Mouse (Mus musculus) CH12.LX (cell line): ENCODE data around the gene Lrch1. TPM values are rescaled to one million over a fixed set of nuclear protein-coding genes. Genes with fewer than 3 reads are reported as not detected.

Experiments used
- DNase-seq: peaks from one replicate; pipeline ENCODE4 v3.0.0-alpha.2; 2013; ENCODE audit errors: extremely low read depth
- H3K27ac ChIP-seq: 2 replicates; pipeline ENCODE4 v1.5.1; 2012; ENCODE audit warnings: low read depth, mild to moderate bottlenecking, control low read depth, moderate library complexity; ENCODE audit not compliant: insufficient read depth
- H3K27me3 ChIP-seq: replicated peaks from 2 replicates; pipeline ENCODE3; 2012; ENCODE audit warnings: inconsistent platforms
- H3K36me3 ChIP-seq, 2 experiments: replicated peaks in 1 of 2; 2 replicates each; pipeline versions ENCODE3 to v1.6.1; 2012; ENCODE audit warnings: inconsistent platforms in 1 of 2, low read length in 1 of 2, mild to moderate bottlenecking in 1 of 2, mixed read lengths in 1 of 2, moderate library complexity in 1 of 2; ENCODE audit not compliant: control insufficient read depth in 1 of 2, insufficient read depth in 1 of 2
- H3K4me1 ChIP-seq, 2 experiments: 2 replicates each; pipeline ENCODE4 v1.6.1; 2012; ENCODE audit warnings: inconsistent platforms in 1 of 2, moderate library complexity in 1 of 2; ENCODE audit not compliant: insufficient read depth in 2 of 2, control insufficient read depth in 1 of 2
- H3K4me2 ChIP-seq: 2 replicates; pipeline ENCODE4 v1.6.1; 2012; ENCODE audit warnings: low read depth, mild to moderate bottlenecking, control low read depth; ENCODE audit not compliant: poor library complexity, insufficient read depth, severe bottlenecking
- H3K4me3 ChIP-seq, 3 experiments: fragments of 150-350 bp in 1 of 3; sonication (generic) in 1 of 3; replicated peaks in 1 of 3; 2 replicates each; pipeline versions ENCODE3 to v1.5.1; 2011 to 2012; ENCODE audit warnings: low read depth in 2 of 3, low read length in 2 of 3, mild to moderate bottlenecking in 2 of 3, moderate library complexity in 2 of 3, control low read depth in 1 of 3, improper control_type of control experiment in 1 of 3, inconsistent platforms in 1 of 3, mixed read lengths in 1 of 3; ENCODE audit not compliant: poor library complexity in 1 of 3
- H3K79me2 ChIP-seq: replicated peaks from 2 replicates; pipeline ENCODE4 v1.6.1; 2012; ENCODE audit warnings: mild to moderate bottlenecking, moderate library complexity; ENCODE audit not compliant: control insufficient read depth, poor library complexity, insufficient read depth, severe bottlenecking; ENCODE audit errors: extremely low read depth
- H3K9ac ChIP-seq: 2 replicates; pipeline ENCODE4 v1.6.1; 2012; ENCODE audit warnings: low read depth, mild to moderate bottlenecking, control low read depth, moderate library complexity; ENCODE audit not compliant: insufficient read depth
- H3K9me3 ChIP-seq: replicated peaks from 2 replicates; pipeline ENCODE3; 2012; ENCODE audit warnings: low read length, inconsistent platforms, mixed read lengths
- BHLHE40 ChIP-seq: IDR thresholded peaks from 2 replicates; pipeline ENCODE4 v1.6.1; 2011; ENCODE audit warnings: mild to moderate bottlenecking, low read depth, low read length, improper control_type of control experiment
- CHD2 ChIP-seq: IDR thresholded peaks from 2 replicates; pipeline ENCODE4 v1.6.1; 2011; ENCODE audit warnings: low read length, improper control_type of control experiment
- E2F4 ChIP-seq: IDR thresholded peaks from 2 replicates; pipeline ENCODE4 v1.6.1; 2011; ENCODE audit warnings: low read depth, low read length, improper control_type of control experiment; ENCODE audit not compliant: insufficient replicate concordance
- ELF1 ChIP-seq: IDR thresholded peaks from 2 replicates; pipeline ENCODE4 v1.6.1; 2014; ENCODE audit warnings: low read depth, mild to moderate bottlenecking, inconsistent platforms, low read length, improper control_type of control experiment
- EP300 ChIP-seq: IDR thresholded peaks from 2 replicates; pipeline ENCODE4 v1.6.1; 2011; ENCODE audit warnings: low read length, improper control_type of control experiment
- ETS1 ChIP-seq: conservative IDR thresholded peaks from 2 replicates; pipeline ENCODE4 v1.6.1; 2012; ENCODE audit warnings: low read depth, mild to moderate bottlenecking, inconsistent platforms, low read length, improper control_type of control experiment, moderate library complexity
- GABPA ChIP-seq: IDR thresholded peaks from 2 replicates; pipeline ENCODE4 v1.6.1; 2012; ENCODE audit warnings: low read depth, low read length, improper control_type of control experiment, inconsistent platforms; ENCODE audit not compliant: insufficient replicate concordance
- HCFC1 ChIP-seq: IDR thresholded peaks from 2 replicates; pipeline ENCODE4 v1.6.1; 2012; ENCODE audit warnings: low read depth, mild to moderate bottlenecking, inconsistent platforms, low read length, improper control_type of control experiment
- IRF4 ChIP-seq: IDR thresholded peaks from 2 replicates; pipeline ENCODE4 v1.6.1; 2014; ENCODE audit warnings: low read depth, mild to moderate bottlenecking, inconsistent platforms, low read length, improper control_type of control experiment
- JUN ChIP-seq: IDR thresholded peaks from 2 replicates; pipeline ENCODE4 v1.6.1; 2011; ENCODE audit warnings: low read depth, mild to moderate bottlenecking, low read length, improper control_type of control experiment, moderate library complexity; ENCODE audit not compliant: insufficient read depth
- JUND ChIP-seq: conservative IDR thresholded peaks from 2 replicates; pipeline ENCODE4 v1.6.1; 2011; ENCODE audit warnings: low read depth, low read length, improper control_type of control experiment
- KAT2A ChIP-seq: IDR thresholded peaks from 2 replicates; pipeline ENCODE4 v1.6.1; 2012; ENCODE audit warnings: low read length, improper control_type of control experiment, inconsistent platforms; ENCODE audit not compliant: insufficient replicate concordance
- MAFK ChIP-seq: IDR thresholded peaks from 2 replicates; pipeline ENCODE4 v1.6.1; 2011; ENCODE audit warnings: low read length, improper control_type of control experiment; ENCODE audit not compliant: insufficient replicate concordance
- MAX ChIP-seq: IDR thresholded peaks from 2 replicates; pipeline ENCODE4 v1.6.1; 2011; ENCODE audit warnings: low read length, improper control_type of control experiment
- MAZ ChIP-seq: IDR thresholded peaks from 2 replicates; pipeline ENCODE4 v1.6.1; 2012; ENCODE audit warnings: low read depth, mild to moderate bottlenecking, inconsistent platforms, low read length, improper control_type of control experiment, moderate library complexity
- MEF2A ChIP-seq: IDR thresholded peaks from 2 replicates; pipeline ENCODE4 v1.6.1; 2014; ENCODE audit warnings: low read depth, mild to moderate bottlenecking, inconsistent platforms, low read length, improper control_type of control experiment, borderline replicate concordance
- MXI1 ChIP-seq: IDR thresholded peaks from 2 replicates; pipeline ENCODE4 v1.6.1; 2011; ENCODE audit warnings: mild to moderate bottlenecking, low read depth, low read length, improper control_type of control experiment
- MYC ChIP-seq: IDR thresholded peaks from 2 replicates; pipeline ENCODE4 v1.6.1; 2011; ENCODE audit warnings: low read depth, mild to moderate bottlenecking, improper control_type of control experiment, low read length
- NELFE ChIP-seq: IDR thresholded peaks from 2 replicates; pipeline ENCODE4 v1.6.1; 2011; ENCODE audit warnings: low read depth, low read length, improper control_type of control experiment
- NRF1 ChIP-seq: IDR thresholded peaks from 2 replicates; pipeline ENCODE4 v1.6.1; 2014; ENCODE audit warnings: low read depth, mild to moderate bottlenecking, inconsistent platforms, low read length, improper control_type of control experiment, moderate library complexity
- PAX5 ChIP-seq: IDR thresholded peaks from 2 replicates; pipeline ENCODE4 v1.6.1; 2012; ENCODE audit warnings: low read length, inconsistent platforms, mixed read lengths
- POLR2A ChIP-seq: IDR thresholded peaks from 2 replicates; pipeline ENCODE4 v1.6.1; 2011; ENCODE audit warnings: low read depth, mild to moderate bottlenecking, improper control_type of control experiment, low read length
- POLR2AphosphoS2 ChIP-seq: IDR thresholded peaks from 2 replicates; pipeline ENCODE4 v1.6.1; 2011; ENCODE audit warnings: low read depth, low read length, improper control_type of control experiment
- RAD21 ChIP-seq: IDR thresholded peaks from 2 replicates; pipeline ENCODE4 v1.6.1; 2011; ENCODE audit warnings: low read depth, mild to moderate bottlenecking, low read length, improper control_type of control experiment, moderate library complexity
- SIN3A ChIP-seq: IDR thresholded peaks from 2 replicates; pipeline ENCODE4 v1.6.1; 2012; ENCODE audit warnings: low read length, improper control_type of control experiment, inconsistent platforms
- SMC3 ChIP-seq: IDR thresholded peaks from 2 replicates; pipeline ENCODE4 v1.6.1; 2011; ENCODE audit warnings: low read depth, low read length, improper control_type of control experiment
- TCF12 ChIP-seq: IDR thresholded peaks from 2 replicates; pipeline ENCODE4 v1.6.1; 2014; ENCODE audit warnings: low read depth, mild to moderate bottlenecking, inconsistent platforms, low read length, improper control_type of control experiment
- USF1 ChIP-seq: IDR thresholded peaks from 2 replicates; pipeline ENCODE4 v1.6.1; 2014; ENCODE audit warnings: low read depth, mild to moderate bottlenecking, inconsistent platforms, low read length, improper control_type of control experiment
- ZKSCAN1 ChIP-seq: IDR thresholded peaks from 2 replicates; pipeline ENCODE4 v1.6.1; 2012; ENCODE audit warnings: low read depth, inconsistent platforms, low read length, improper control_type of control experiment, borderline replicate concordance
- dilution Hi-C: fragments of 300-500 bp; cut with MboI; formaldehyde crosslinking; loops from 2 replicates; pipeline ENCODE4 v1.14.3; 2020; ENCODE audit warnings: low sequenced_read_pairs; ENCODE audit not compliant: extremely low pct_unique_long_range_greater_than_20kb, extremely low pct_ligation_motif_present
- in situ Hi-C: fragments of 300-500 bp; cut with MboI; formaldehyde crosslinking; loops from 3 replicates; pipeline ENCODE4 v1.14.3; 2019; ENCODE audit warnings: low sequenced_read_pairs, low pct_ligation_motif_present, low pct_unique_long_range_greater_than_20kb, mixed read lengths
- polyA plus RNA-seq: library from polyadenylated mRNA; unstranded; fragments of >175 nt; gene quantifications from 2 replicates; pipeline ENCODE4 v1.2.1, GENCODE M21; 2012; ENCODE audit warnings: low read depth; ENCODE audit not compliant: insufficient read length
- total RNA-seq, 2 experiments: library from RNA; depleted of rRNA; stranded (reverse); fragments of 300-350 nt in 1 of 2; fragments of >200 nt in 1 of 2; gene quantifications; 2 replicates each; pipeline ENCODE4 v1.2.3; 2012 to 2014

The Lrch1 gene
- total and polyA plus RNA-seq, 3 experiments, result 10.3 to 23.3 (median 12.8) TPM

GRCm38 (mm10) chr14:74816705-74817104 is 131.0 kb downstream of the Lrch1 start:
- no peaks in the 10 kb centered on the region for H3K79me2 ChIP-seq
- H3K4me2 ChIP-seq, result no peak overlapping the region
- DNase-seq, result no peak
- H3K27me3 ChIP-seq, result no peaks in the 10 kb centered on the region
- H3K27ac ChIP-seq, result no peak overlapping the region
- TF ChIP-seq CHD2 (no peak), USF1 (no peak), POLR2AphosphoS2 (no peak), GABPA (no peak), KAT2A (no peak), JUND (no peak), POLR2A (no peak), NELFE (no peak), IRF4 (no peak), SIN3A (no peak), MAZ (no peak), MAX (no peak), PAX5 (no peak), BHLHE40 (no peak), RAD21 (no peak), MXI1 (no peak)
- H3K4me3 ChIP-seq, result no peak overlapping the region
- peaks cover 0 to 10% of the 10 kb centered on the region in 2 experiments; a peak in 2 of 4 replicates for H3K4me1 ChIP-seq
- H3K9ac ChIP-seq, result no peak overlapping the region
- in situ Hi-C loops (no loop called here), dilution Hi-C loops (no loop called here)
- H3K36me3 ChIP-seq, result peaks cover 26 to 88% of the 10 kb centered on the region in 2 experiments
- no peaks in the 10 kb centered on the region for H3K9me3 ChIP-seq

- dilution Hi-C loops, result no loop called here
Measured at GRCm38 (mm10) chr14:74814848-74815789, 132.6 kb downstream of the Lrch1 start.

More at GRCm38 (mm10) chr14:74814848-74815789, 132.6 kb downstream of the Lrch1 start:
- in situ Hi-C loops, result no loop called here
- no peak for DNase-seq
- Histone ChIP-seq H3K4me2 (no peak overlapping the region), H3K9me3 (no peaks in the 10 kb centered on the region), H3K27ac (no peak overlapping the region), H3K79me2 (no peaks in the 10 kb centered on the region), H3K27me3 (no peaks in the 10 kb centered on the region), H3K9ac (no peak overlapping the region), H3K4me1 (no peaks in the 10 kb centered on the region), H3K36me3 (peaks cover 33 to 91% of the 10 kb centered on the region in 2 experiments), H3K4me3 (no peak overlapping the region)
- TF ChIP-seq E2F4, result no peak
- no peak for TF ChIP-seq MAX
- TF ChIP-seq ETS1, result no peak
- no peak for TF ChIP-seq JUN
- TF ChIP-seq JUND, result no peak
- no peak for TF ChIP-seq PAX5
- no peak for TF ChIP-seq MAFK
- TF ChIP-seq ZKSCAN1, result no peak
- TF ChIP-seq EP300, result no peak
- TF ChIP-seq POLR2A, result no peak
- TF ChIP-seq SMC3, result no peak
- no peak for TF ChIP-seq TCF12
- no peak for TF ChIP-seq ELF1
- TF ChIP-seq MYC, result no peak
- no peak for TF ChIP-seq MXI1
- no peak for TF ChIP-seq SIN3A
- no peak for TF ChIP-seq HCFC1
- TF ChIP-seq MEF2A, result no peak
- TF ChIP-seq NRF1, result no peak
